Mouse (Mus musculus) CH12.LX (cell line): ENCODE data around the gene 4933417A18Rik.

ENCODE experiments used
- CTCF ChIP-seq, 2 experiments: IDR thresholded peaks in 1 of 2; conservative IDR thresholded peaks in 1 of 2; 2 replicates each; pipeline ENCODE4 v1.5.1; 2011 to 2012; ENCODE audit warnings: low read depth in 2 of 2, low read length in 2 of 2, improper control_type of control experiment in 1 of 2, inconsistent platforms in 1 of 2, mild to moderate bottlenecking in 1 of 2, moderate library complexity in 1 of 2
- ELF1 ChIP-seq: IDR thresholded peaks from 2 replicates; pipeline ENCODE4 v1.6.1; 2014; ENCODE audit warnings: low read depth, mild to moderate bottlenecking, inconsistent platforms, low read length, improper control_type of control experiment
- GABPA ChIP-seq: IDR thresholded peaks from 2 replicates; pipeline ENCODE4 v1.6.1; 2012; ENCODE audit warnings: low read depth, low read length, improper control_type of control experiment, inconsistent platforms; ENCODE audit not compliant: insufficient replicate concordance
- JUN ChIP-seq: IDR thresholded peaks from 2 replicates; pipeline ENCODE4 v1.6.1; 2011; ENCODE audit warnings: low read depth, mild to moderate bottlenecking, low read length, improper control_type of control experiment, moderate library complexity; ENCODE audit not compliant: insufficient read depth
- POLR2A ChIP-seq: IDR thresholded peaks from 2 replicates; pipeline ENCODE4 v1.6.1; 2011; ENCODE audit warnings: low read depth, mild to moderate bottlenecking, improper control_type of control experiment, low read length
- POLR2AphosphoS2 ChIP-seq: IDR thresholded peaks from 2 replicates; pipeline ENCODE4 v1.6.1; 2011; ENCODE audit warnings: low read depth, low read length, improper control_type of control experiment
- RAD21 ChIP-seq: IDR thresholded peaks from 2 replicates; pipeline ENCODE4 v1.6.1; 2011; ENCODE audit warnings: low read depth, mild to moderate bottlenecking, low read length, improper control_type of control experiment, moderate library complexity
- RCOR1 ChIP-seq: conservative IDR thresholded peaks from 2 replicates; pipeline ENCODE4 v1.6.1; 2012; ENCODE audit warnings: low read depth, mild to moderate bottlenecking, inconsistent platforms, low read length, improper control_type of control experiment
- SIN3A ChIP-seq: IDR thresholded peaks from 2 replicates; pipeline ENCODE4 v1.6.1; 2012; ENCODE audit warnings: low read length, improper control_type of control experiment, inconsistent platforms
- TCF12 ChIP-seq: IDR thresholded peaks from 2 replicates; pipeline ENCODE4 v1.6.1; 2014; ENCODE audit warnings: low read depth, mild to moderate bottlenecking, inconsistent platforms, low read length, improper control_type of control experiment

DNA sequence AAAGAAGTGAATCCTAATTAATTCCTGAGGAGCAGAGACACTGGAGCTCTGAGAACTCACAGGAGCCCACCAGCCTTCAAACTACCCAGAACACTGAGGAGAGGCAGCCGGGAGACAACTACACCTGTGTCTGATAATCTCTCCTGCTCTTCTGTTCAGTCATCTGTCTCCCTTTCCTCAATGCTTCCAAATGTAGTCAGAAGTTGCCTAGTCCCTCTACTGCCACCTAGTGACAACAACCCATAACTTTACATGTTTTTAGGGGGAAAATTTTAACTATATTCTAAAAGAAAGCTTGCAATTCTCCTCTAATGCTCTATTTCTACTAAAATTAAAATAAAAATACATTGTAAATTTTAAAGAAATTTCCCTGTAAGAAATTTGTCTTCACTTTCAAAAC, 48.9 kb downstream of the 4933417A18Rik start:
- TF ChIP-seq CTCF (conservative IDR thresholded peaks at IDR 0.05 in 1 of 2, IDR thresholded peaks at IDR 0.05 in 1 of 2; ENCODE audit: low read depth in 2 of 2, low read length in 2 of 2) (peak; percentile 63 to 76), ELF1 (no peak), RCOR1 (no peak), POLR2AphosphoS2 (no peak), RAD21 (peak; percentile 57), JUN (no peak), POLR2A (no peak), GABPA (no peak), TCF12 (no peak), SIN3A (no peak)
